7 mouse cellular contexts compared by ENCODE assay signal in the genomic region with DNA sequence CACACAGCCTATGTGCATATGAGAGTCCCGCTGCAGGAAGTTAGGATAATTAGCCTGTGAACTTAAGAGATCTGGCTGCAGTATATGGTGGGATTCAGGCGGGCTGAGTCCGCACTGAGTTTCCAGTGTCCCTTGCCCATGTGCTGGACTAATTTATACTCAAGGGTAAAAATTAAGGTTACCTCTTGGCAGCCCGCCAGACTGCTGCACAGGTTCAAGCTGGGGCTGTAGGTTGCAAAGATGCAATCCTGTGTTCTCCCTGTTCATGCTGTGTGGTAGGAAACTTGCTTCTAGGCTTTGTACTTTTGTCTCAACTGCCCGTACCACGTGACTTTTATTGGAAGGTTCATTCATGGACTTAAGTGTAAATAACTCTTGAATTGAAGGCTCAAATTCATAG. TPM values are rescaled to one million over a fixed set of nuclear protein-coding genes. Genes with fewer than 3 reads are reported as not detected.
DNase-seq lines count a peak whose midpoint lies in the region; ATAC-seq lines count a peak whose summit lies in the region.

No protein-coding gene starts in this region.

- H3K4me3 ChIP-seq in liver, embryonic 15.5 days (replicated peaks): no peak overlapping the region
- no peak overlapping the region for H3K4me3 ChIP-seq in liver, embryonic 11.5 days (ENCODE audit: low read depth, low read length)
- no peak overlapping the region for H3K4me3 ChIP-seq in embryonic facial prominence, embryonic 11.5 days (ENCODE audit: low read depth, low read length)
- no peak overlapping the region for H3K4me3 ChIP-seq in hindbrain, embryonic 15.5 days
- H3K4me3 ChIP-seq in limb, embryonic 12.5 days (replicated peaks): no peak overlapping the region

- no peak for DNase-seq in liver, embryonic 11.5 days (ENCODE audit: low spot score)
- peak; percentile 36 for DNase-seq in embryonic facial prominence, embryonic 11.5 days (ENCODE audit: low spot score)
- no peak for DNase-seq in thymus, postnatal 0 days (ENCODE audit: low spot score)
- no peak for DNase-seq in left cerebral cortex, adult 11 months (ENCODE audit: low spot score)

- no peak overlapping the region for H3K4me2 ChIP-seq in liver, embryonic 15.5 days
- H3K4me2 ChIP-seq in liver, embryonic 11.5 days: no peak overlapping the region
- H3K4me2 ChIP-seq in embryonic facial prominence, embryonic 11.5 days (ENCODE audit: low read depth, low read length): no peak overlapping the region
- no peak overlapping the region for H3K4me2 ChIP-seq in hindbrain, embryonic 15.5 days
- H3K4me2 ChIP-seq in limb, embryonic 12.5 days: peak overlapping the region; percentile 28; the same call in 1 of the 2 replicates

- no peaks in the 10 kb centered on the region for H3K36me3 ChIP-seq in liver, embryonic 15.5 days (replicated peaks)
- H3K36me3 ChIP-seq in liver, embryonic 11.5 days (ENCODE audit: control insufficient read depth, insufficient read depth, low read length): no peaks in the 10 kb centered on the region
- H3K36me3 ChIP-seq in embryonic facial prominence, embryonic 11.5 days (replicated peaks; ENCODE audit: control insufficient read depth, insufficient read depth, low read depth, low read length): no peaks in the 10 kb centered on the region
- no peaks in the 10 kb centered on the region for H3K36me3 ChIP-seq in hindbrain, embryonic 15.5 days
- H3K36me3 ChIP-seq in limb, embryonic 12.5 days: no peaks in the 10 kb centered on the region

- H3K27ac ChIP-seq in liver, embryonic 15.5 days (replicated peaks): peak overlapping the region; percentile 55; the same call in 1 of the 2 replicates
- no peak overlapping the region for H3K27ac ChIP-seq in liver, embryonic 11.5 days (ENCODE audit: low read depth, low read length)
- no peak overlapping the region for H3K27ac ChIP-seq in embryonic facial prominence, embryonic 11.5 days (replicated peaks; ENCODE audit: low read depth, low read length)
- no peak overlapping the region for H3K27ac ChIP-seq in hindbrain, embryonic 15.5 days (replicated peaks)
- H3K27ac ChIP-seq in limb, embryonic 12.5 days: peak overlapping the region; percentile 64

- no peaks in the 10 kb centered on the region for H3K27me3 ChIP-seq in liver, embryonic 15.5 days
- no peaks in the 10 kb centered on the region for H3K27me3 ChIP-seq in liver, embryonic 11.5 days (replicated peaks; ENCODE audit: control insufficient read depth, insufficient read depth, low read length)
- no peaks in the 10 kb centered on the region for H3K27me3 ChIP-seq in embryonic facial prominence, embryonic 11.5 days (ENCODE audit: control insufficient read depth, insufficient read depth, low read length)
- H3K27me3 ChIP-seq in hindbrain, embryonic 15.5 days: no peaks in the 10 kb centered on the region
- H3K27me3 ChIP-seq in limb, embryonic 12.5 days: no peaks in the 10 kb centered on the region

- ATAC-seq in liver, embryonic 15.5 days (ENCODE audit: insufficient read depth): no peak
- no peak for ATAC-seq in liver, embryonic 11.5 days (replicated peaks; ENCODE audit: low FRiP score)
- peak; percentile 59; the same call in 1 of the 2 replicates for ATAC-seq in embryonic facial prominence, embryonic 11.5 days (replicated peaks; ENCODE audit: insufficient number of reproducible peaks, low FRiP score, low TSS enrichment, low read depth)
- ATAC-seq in hindbrain, embryonic 15.5 days (ENCODE audit: low FRiP score, low read depth): peak; percentile 51; the same call in 1 of the 2 replicates
- ATAC-seq in limb, embryonic 12.5 days (ENCODE audit: insufficient number of reproducible peaks, insufficient read depth, low FRiP score, low TSS enrichment, low read depth): peak; percentile 84

- no peaks in the 10 kb centered on the region for H3K9me3 ChIP-seq in liver, embryonic 15.5 days (replicated peaks)
- H3K9me3 ChIP-seq in liver, embryonic 11.5 days (ENCODE audit: control insufficient read depth, low read length): no peaks in the 10 kb centered on the region
- H3K9me3 ChIP-seq in embryonic facial prominence, embryonic 11.5 days (replicated peaks; ENCODE audit: control insufficient read depth, low read length): no peaks in the 10 kb centered on the region
- H3K9me3 ChIP-seq in hindbrain, embryonic 15.5 days: no peaks in the 10 kb centered on the region
- H3K9me3 ChIP-seq in limb, embryonic 12.5 days: no peaks in the 10 kb centered on the region

- H3K9ac ChIP-seq in liver, embryonic 15.5 days: no peak overlapping the region
- H3K9ac ChIP-seq in liver, embryonic 11.5 days (ENCODE audit: low read depth, low read length): no peak overlapping the region
- no peak overlapping the region for H3K9ac ChIP-seq in embryonic facial prominence, embryonic 11.5 days (replicated peaks; ENCODE audit: low read length)
- H3K9ac ChIP-seq in hindbrain, embryonic 15.5 days: no peak overlapping the region
- H3K9ac ChIP-seq in limb, embryonic 12.5 days (replicated peaks): no peak overlapping the region

- H3K4me1 ChIP-seq in liver, embryonic 15.5 days (replicated peaks): peaks cover 46% of the 10 kb centered on the region
- peaks cover 3% of the 10 kb centered on the region; the same call in 1 of the 2 replicates for H3K4me1 ChIP-seq in liver, embryonic 11.5 days (replicated peaks; ENCODE audit: control insufficient read depth, insufficient read depth, low read length)
- no peaks in the 10 kb centered on the region for H3K4me1 ChIP-seq in embryonic facial prominence, embryonic 11.5 days (ENCODE audit: control insufficient read depth, insufficient read depth, low read length)
- H3K4me1 ChIP-seq in hindbrain, embryonic 15.5 days (replicated peaks): peaks cover 10% of the 10 kb centered on the region
- H3K4me1 ChIP-seq in limb, embryonic 12.5 days (replicated peaks): peaks cover 9% of the 10 kb centered on the region; the same call in 1 of the 2 replicates

- 83% methylated on average over 6 of the region's 6 CpGs for WGBS in liver, embryonic 15.5 days (ENCODE audit: insufficient replicate concordance)
- 83% methylated on average over 6 of the region's 6 CpGs for WGBS in liver, embryonic 11.5 days
- 62% methylated on average over 6 of the region's 6 CpGs for WGBS in embryonic facial prominence, embryonic 11.5 days
- 70% methylated on average over 6 of the region's 6 CpGs for WGBS in hindbrain, embryonic 15.5 days
- 30% methylated on average over 6 of the region's 6 CpGs for WGBS in limb, embryonic 12.5 days

RNA-seq across cellular contexts. Expression of gene Gm10260, which starts 3.0 kb away (rescaled TPM):
- 2.4 and 5.0 TPM in 2 replicates for polyA plus RNA-seq in liver, embryonic 15.5 days (2015; fragmentation: Nextera tagmentation; extraction: Ambion mirVana)
- 3.8 and 8.2 TPM in 2 replicates for polyA plus RNA-seq in liver, embryonic 11.5 days (2014; fragmentation: Nextera tagmentation; extraction: Ambion mirVana)
- polyA plus RNA-seq in embryonic facial prominence, embryonic 11.5 days (2014; fragmentation: Nextera tagmentation; extraction: Ambion mirVana): 4.4 and 6.1 TPM in 2 replicates
- polyA plus RNA-seq in hindbrain, embryonic 15.5 days (2015; fragmentation: Nextera tagmentation; extraction: Ambion mirVana): 1.9 and 4.9 TPM in 2 replicates
- 4.1 and 6.4 TPM in 2 replicates for polyA plus RNA-seq in limb, embryonic 12.5 days (2016; fragmentation: Nextera tagmentation; extraction: Ambion mirVana)
- polyA plus RNA-seq in thymus, postnatal 0 days (2015; fragmentation: Nextera tagmentation; extraction: Ambion mirVana): 6.2 and 9.8 TPM in 2 replicates

Comparison
In these comparisons a context has a peak if more than half of its experiments do, and no peak if none do; other contexts are left out.
1. H3K27ac ChIP-seq: peak in liver, embryonic 15.5 days (single experiment) and limb, embryonic 12.5 days (single experiment); none in liver, embryonic 11.5 days (single experiment), embryonic facial prominence, embryonic 11.5 days (single experiment) and hindbrain, embryonic 15.5 days (single experiment).
2. ATAC-seq: peak in embryonic facial prominence, embryonic 11.5 days (single experiment), hindbrain, embryonic 15.5 days (single experiment) and limb, embryonic 12.5 days (single experiment); none in liver, embryonic 15.5 days (single experiment) and liver, embryonic 11.5 days (single experiment).